Mouse (Mus musculus) frontal cortex, postnatal 36 days (tissue): ENCODE measurements around the gene Pbx3.

Source experiments
- DNase-seq, 2 experiments: peaks; one replicate each; pipeline ENCODE4 v3.0.0; 2022; ENCODE audit warnings: low spot score in 2 of 2

Gene Pbx3

GRCm38 (mm10) chr2:34372305-34373301 lies at the start of gene Pbx3:
Gene Pbx3, minus strand, starts transcription at chr2:34373142.
- DNase-seq = peak; percentile 85 to 90

- no peak for DNase-seq
Observed at GRCm38 (mm10) chr2:34420256-34420655, 47.3 kb upstream of the Pbx3 start.

- DNase-seq = no peak
Observed at GRCm38 (mm10) chr2:34409741-34410340, 36.9 kb upstream of the Pbx3 start.

GRCm38 (mm10) chr2:34408341-34408740 lies 35.4 kb upstream of the Pbx3 start:
- DNase-seq = no peak

GRCm38 (mm10) chr2:34407596-34407995 lies 34.7 kb upstream of the Pbx3 start:
- no peak for DNase-seq

GRCm38 (mm10) chr2:34406601-34407464 lies 33.9 kb upstream of the Pbx3 start, which contains the start of gene Mapkap1:
Gene Mapkap1, plus strand, starts transcription at chr2:34406771.
- peak; percentile 96 to 97 for DNase-seq

- DNase-seq = no peak
Observed at GRCm38 (mm10) chr2:34399535-34399934, 26.6 kb upstream of the Pbx3 start.

GRCm38 (mm10) chr2:34378930-34379329 lies 6.0 kb upstream of the Pbx3 start:
- no peak for DNase-seq

GRCm38 (mm10) chr2:34374349-34374748 lies 1.4 kb upstream of the Pbx3 start:
- DNase-seq = no peak

GRCm38 (mm10) chr2:34373886-34374285 lies 944 bp upstream of the Pbx3 start:
- no peak for DNase-seq

GRCm38 (mm10) chr2:34371441-34372304 lies 1.3 kb downstream of the Pbx3 start:
- DNase-seq = no peak

GRCm38 (mm10) chr2:34370725-34371440 lies 2.1 kb downstream of the Pbx3 start:
- no peak for DNase-seq

- DNase-seq = no peak
Observed at GRCm38 (mm10) chr2:34370349-34370724, 2.6 kb downstream of the Pbx3 start.

GRCm38 (mm10) chr2:34368396-34368795 lies 4.5 kb downstream of the Pbx3 start:
- DNase-seq = no peak

- no peak for DNase-seq
Observed at GRCm38 (mm10) chr2:34367024-34367423, 5.9 kb downstream of the Pbx3 start.

- no peak for DNase-seq
Observed at GRCm38 (mm10) chr2:34363678-34364077, 9.3 kb downstream of the Pbx3 start.

GRCm38 (mm10) chr2:34355801-34356211 lies 17.1 kb downstream of the Pbx3 start:
- no peak for DNase-seq

GRCm38 (mm10) chr2:34352006-34352405 lies 20.9 kb downstream of the Pbx3 start:
- no peak for DNase-seq

- DNase-seq = no peak
Observed at GRCm38 (mm10) chr2:34347096-34347495, 25.8 kb downstream of the Pbx3 start.

GRCm38 (mm10) chr2:34298664-34299063 lies 74.3 kb downstream of the Pbx3 start:
- DNase-seq = no peak
